1 mouse cellular context compared by ENCODE assay signal in genomic region chr16:20676702-20677101, GRCm38 (mm10).
TF ChIP-seq lines count a peak whose summit lies in the region.

No protein-coding gene starts in this region.

TF ChIP-seq in MEL, 35 proteins besides CTCF, POLR2A, EP300 and RAD21:
- TF ChIP-seq ZNF384 (IDR thresholded peaks at IDR 0.05; ENCODE audit: low read depth, low read length) = no peak
- TF ChIP-seq E2F4 (IDR thresholded peaks at IDR 0.05; ENCODE audit: borderline replicate concordance, low read depth, low read length) = no peak
- TF ChIP-seq SIN3A (IDR thresholded peaks at IDR 0.05; ENCODE audit: low read length) = no peak
- TF ChIP-seq MAX (IDR thresholded peaks at IDR 0.05; ENCODE audit: low read length) = no peak
- TF ChIP-seq ELF1 (IDR thresholded peaks at IDR 0.05; ENCODE audit: low read depth, low read length) = no peak
- TF ChIP-seq MEF2A (IDR thresholded peaks at IDR 0.05; ENCODE audit: extremely low read depth, insufficient replicate concordance, low read depth, low read length, poor library complexity, severe bottlenecking) = no peak
- no peak for TF ChIP-seq CHD1 (IDR thresholded peaks at IDR 0.05; ENCODE audit: low read depth, low read length)
- no peak for TF ChIP-seq MYC (IDR thresholded peaks at IDR 0.05; ENCODE audit: low read depth, low read length)
- TF ChIP-seq USF1 (IDR thresholded peaks at IDR 0.05; ENCODE audit: low read depth, low read length) = no peak
TF ChIP-seq in MEL: peak in this region for 0.
